Mouse (Mus musculus): ENCODE data around the gene Gpn3. TPM values are rescaled to one million over a fixed set of nuclear protein-coding genes. Genes with fewer than 3 reads are reported as not detected.

Gpn3 gene
- polyA plus RNA-seq, 1 experiment from 2014 or later = 69.2 TPM

- no peak for TF ChIP-seq CTCF (IDR thresholded peaks at IDR 0.05)
- ATAC-seq = no peak
- 54% methylated on average over 3 of the region's 3 CpGs for WGBS
These were observed 37.0 kb upstream of the Gpn3 start for GRCm38 (mm10) chr5:122334682-122335081.

GRCm38 (mm10) chr5:122336554-122337294, 35.0 kb upstream of the Gpn3 start:
- H3K36me3 ChIP-seq (ENCODE audit: insufficient read depth, low read length) = no peaks in the 10 kb centered on the region
- H3K4me2 ChIP-seq (replicated peaks; ENCODE audit: low read depth, low read length) = no peak overlapping the region
- ATAC-seq (peak; percentile 62), DNase-seq (ENCODE audit: low spot score) (peak; percentile 46)
- 71% methylated on average over 7 of the region's 7 CpGs for WGBS
- no peaks in the 10 kb centered on the region for H3K27me3 ChIP-seq (replicated peaks; ENCODE audit: insufficient read depth, low read length)
- TF ChIP-seq CTCF (IDR thresholded peaks at IDR 0.05) (no peak), EP300 (IDR thresholded peaks at IDR 0.05) (no peak)
- H3K27ac ChIP-seq (ENCODE audit: low read length) = no peak overlapping the region
- no peaks in the 10 kb centered on the region for H3K9me3 ChIP-seq (ENCODE audit: low read length)
- no peak overlapping the region for H3K4me3 ChIP-seq (ENCODE audit: low read depth, low read length)
- no peak overlapping the region for H3K9ac ChIP-seq (replicated peaks; ENCODE audit: low read depth)
- no peaks in the 10 kb centered on the region for H3K4me1 ChIP-seq (ENCODE audit: insufficient read depth, low read depth, low read length)

More at GRCm38 (mm10) chr5:122334682-122335081, 37.0 kb upstream of the Gpn3 start:
- Histone ChIP-seq H3K36me3 (ENCODE audit: insufficient read depth, low read length) (no peaks in the 10 kb centered on the region), H3K4me3 (ENCODE audit: low read depth, low read length) (no peak overlapping the region), H3K4me1 (ENCODE audit: insufficient read depth, low read depth, low read length) (no peaks in the 10 kb centered on the region), H3K9ac (replicated peaks; ENCODE audit: low read depth) (no peak overlapping the region), H3K27ac (ENCODE audit: low read length) (no peak overlapping the region), H3K9me3 (ENCODE audit: low read length) (no peaks in the 10 kb centered on the region), H3K27me3 (replicated peaks; ENCODE audit: insufficient read depth, low read length) (no peaks in the 10 kb centered on the region), H3K4me2 (replicated peaks; ENCODE audit: low read depth, low read length) (no peak overlapping the region)
- no peak for DNase-seq (ENCODE audit: low spot score)

GRCm38 (mm10) chr5:122342874-122343273, 28.8 kb upstream of the Gpn3 start:
- H3K27me3 ChIP-seq (replicated peaks; ENCODE audit: insufficient read depth, low read length) = no peaks in the 10 kb centered on the region
- H3K27ac ChIP-seq (ENCODE audit: low read length) = no peak overlapping the region
- no peak overlapping the region for H3K4me2 ChIP-seq (replicated peaks; ENCODE audit: low read depth, low read length)
- 63% methylated on average over 1 of the region's 1 CpGs for WGBS
- DNase-seq (ENCODE audit: low spot score) (no peak), ATAC-seq (no peak)
- H3K9me3 ChIP-seq (ENCODE audit: low read length) = no peaks in the 10 kb centered on the region
- H3K36me3 ChIP-seq (ENCODE audit: insufficient read depth, low read length) = no peaks in the 10 kb centered on the region
- H3K9ac ChIP-seq (replicated peaks; ENCODE audit: low read depth) = no peak overlapping the region
- H3K4me3 ChIP-seq (ENCODE audit: low read depth, low read length) = no peak overlapping the region
- no peaks in the 10 kb centered on the region for H3K4me1 ChIP-seq (ENCODE audit: insufficient read depth, low read depth, low read length)
- TF ChIP-seq EP300 (IDR thresholded peaks at IDR 0.05) (no peak), CTCF (IDR thresholded peaks at IDR 0.05) (no peak)

GRCm38 (mm10) chr5:122343768-122344167, 27.9 kb upstream of the Gpn3 start:
- Histone ChIP-seq H3K4me3 (ENCODE audit: low read depth, low read length) (no peak overlapping the region), H3K27ac (ENCODE audit: low read length) (no peak overlapping the region), H3K4me1 (ENCODE audit: insufficient read depth, low read depth, low read length) (no peaks in the 10 kb centered on the region), H3K4me2 (replicated peaks; ENCODE audit: low read depth, low read length) (no peak overlapping the region), H3K9ac (replicated peaks; ENCODE audit: low read depth) (no peak overlapping the region), H3K27me3 (replicated peaks; ENCODE audit: insufficient read depth, low read length) (no peaks in the 10 kb centered on the region), H3K36me3 (ENCODE audit: insufficient read depth, low read length) (no peaks in the 10 kb centered on the region), H3K9me3 (ENCODE audit: low read length) (no peaks in the 10 kb centered on the region)
- no peak for TF ChIP-seq EP300 (IDR thresholded peaks at IDR 0.05)
- no peak for TF ChIP-seq CTCF (IDR thresholded peaks at IDR 0.05)
- ATAC-seq (peak; percentile 46), DNase-seq (ENCODE audit: low spot score) (peak; percentile 49)
- WGBS = 42% methylated on average over 7 of the region's 7 CpGs

GRCm38 (mm10) chr5:122344260-122344659, 27.4 kb upstream of the Gpn3 start:
- peak; percentile 80 for DNase-seq (ENCODE audit: low spot score)
- Histone ChIP-seq H3K27ac (ENCODE audit: low read length) (no peak overlapping the region), H3K27me3 (replicated peaks; ENCODE audit: insufficient read depth, low read length) (no peaks in the 10 kb centered on the region), H3K4me3 (ENCODE audit: low read depth, low read length) (no peak overlapping the region), H3K9me3 (ENCODE audit: low read length) (no peaks in the 10 kb centered on the region), H3K4me1 (ENCODE audit: insufficient read depth, low read depth, low read length) (no peaks in the 10 kb centered on the region), H3K9ac (replicated peaks; ENCODE audit: low read depth) (no peak overlapping the region), H3K36me3 (ENCODE audit: insufficient read depth, low read length) (no peaks in the 10 kb centered on the region), H3K4me2 (replicated peaks; ENCODE audit: low read depth, low read length) (no peak overlapping the region)
- peak; percentile 93 for TF ChIP-seq CTCF (IDR thresholded peaks at IDR 0.05)
- no peak for TF ChIP-seq EP300 (IDR thresholded peaks at IDR 0.05)
- WGBS = 8% methylated on average over 5 of the region's 5 CpGs
- ATAC-seq = peak; percentile 70

GRCm38 (mm10) chr5:122345777-122346176, 25.9 kb upstream of the Gpn3 start:
- ATAC-seq (no peak), DNase-seq (ENCODE audit: low spot score) (no peak)
- TF ChIP-seq EP300 (IDR thresholded peaks at IDR 0.05) = no peak
- TF ChIP-seq CTCF (IDR thresholded peaks at IDR 0.05) = peak; percentile 21
- no peak overlapping the region for H3K4me2 ChIP-seq (replicated peaks; ENCODE audit: low read depth, low read length)
- WGBS = 76% methylated on average over 4 of the region's 4 CpGs
- H3K9ac ChIP-seq (replicated peaks; ENCODE audit: low read depth) = no peak overlapping the region
- no peaks in the 10 kb centered on the region for H3K36me3 ChIP-seq (ENCODE audit: insufficient read depth, low read length)
- no peaks in the 10 kb centered on the region for H3K4me1 ChIP-seq (ENCODE audit: insufficient read depth, low read depth, low read length)
- no peak overlapping the region for H3K4me3 ChIP-seq (ENCODE audit: low read depth, low read length)
- H3K27me3 ChIP-seq (replicated peaks; ENCODE audit: insufficient read depth, low read length) = no peaks in the 10 kb centered on the region
- H3K9me3 ChIP-seq (ENCODE audit: low read length) = no peaks in the 10 kb centered on the region
- H3K27ac ChIP-seq (ENCODE audit: low read length) = no peak overlapping the region
